Mouse (Mus musculus) heart, postnatal 0 days (tissue): ENCODE data around the gene Ablim1.

ENCODE experiments used
- CTCF ChIP-seq: IDR thresholded peaks from 2 replicates; pipeline ENCODE4 v1.5.1; 2016; ENCODE audit warnings: antibody characterized with exemption, control low read depth, low read depth
- EP300 ChIP-seq: IDR thresholded peaks from 2 replicates; pipeline ENCODE4 v1.6.1; 2016; ENCODE audit warnings: antibody characterized with exemption, low read depth

DNA sequence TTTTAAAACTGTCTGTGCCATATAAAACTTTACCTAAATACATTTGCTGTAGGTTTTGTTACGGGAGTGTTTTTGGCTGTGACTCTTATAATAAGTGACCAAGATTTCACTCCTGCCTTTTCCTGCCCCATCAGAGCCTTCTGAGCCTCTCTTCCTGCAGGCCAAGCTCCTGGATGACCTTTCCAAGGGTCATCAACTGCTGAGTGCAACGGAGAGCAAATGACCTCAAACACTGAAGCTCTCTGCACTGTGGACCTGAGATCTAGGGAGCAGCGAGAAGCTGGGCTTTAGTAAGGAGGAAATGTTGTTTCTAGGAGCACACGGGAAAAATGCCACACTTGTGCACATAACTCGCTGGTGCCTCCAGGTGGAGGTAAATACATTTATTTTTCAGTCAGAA is 199.0 kb downstream of the Ablim1 start:
- TF ChIP-seq CTCF: no peak
- TF ChIP-seq EP300: no peak
